Mouse (Mus musculus) left cerebral cortex, postnatal 10 days (tissue): Measurements from ENCODE around the gene Lyl1. TPM values are rescaled to one million over a fixed set of nuclear protein-coding genes. Genes with fewer than 3 reads are reported as not detected.

Experiments
- DNase-seq, 2 experiments: peaks; one replicate each; pipeline ENCODE4 v3.0.0; 2021 to 2022; ENCODE audit warnings: low spot score in 2 of 2, mixed read lengths in 1 of 2; ENCODE audit errors: extremely low spot score in 1 of 2
- intact Hi-C: fragments of 180-260 bp; cut with DNase I; formaldehyde crosslinking; loops from one replicate; pipeline ENCODE4 v1.15.1; 2025
- total RNA-seq, 2 experiments: library from RNA; stranded (reverse); gene quantifications; 2 replicates each; pipeline ENCODE4 v1.2.3; 2021

Gene Lyl1
- total RNA-seq, 2 experiments from 2014 or later, result 4.3 to 4.5 TPM

GRCm38 (mm10) chr8:84698288-84698687 is 3.0 kb upstream of the Lyl1 start:
- no peak for DNase-seq
- intact Hi-C loops, result loop anchor here (2.0 kb wide), 1 partner anchor 113 kb away; no protein-coding TSS in a partner anchor

- intact Hi-C loops, result loop anchor here (2.0 kb wide), 1 partner anchor 112 kb away; no protein-coding TSS in a partner anchor
Observed at GRCm38 (mm10) chr8:84698929-84699401, 2.3 kb upstream of the Lyl1 start.

GRCm38 (mm10) chr8:84699861-84700322 is 1.4 kb upstream of the Lyl1 start:
- peak; percentile 67 to 88 for DNase-seq
- intact Hi-C loops, result loop anchor here (2.0 kb wide), 1 partner anchor 111 kb away; no protein-coding TSS in a partner anchor

More at GRCm38 (mm10) chr8:84698929-84699401, 2.3 kb upstream of the Lyl1 start:
- DNase-seq, result peak in 1 of 2 experiments; percentile 85

- intact Hi-C loops, result no loop called here
- DNase-seq, result peak in 1 of 2 experiments; percentile 26
Observed at GRCm38 (mm10) chr8:84700526-84700925, 731 bp upstream of the Lyl1 start.

- DNase-seq, result peak in 1 of 2 experiments; percentile 32
- intact Hi-C loops, result no loop called here
Observed at GRCm38 (mm10) chr8:84702561-84702960, 1.3 kb downstream of the Lyl1 start.

GRCm38 (mm10) chr8:84702963-84703465 is 1.8 kb downstream of the Lyl1 start:
- intact Hi-C loops, result no loop called here
- DNase-seq, result no peak

- peak in 1 of 2 experiments; percentile 55 for DNase-seq
- intact Hi-C loops, result no loop called here
Observed at GRCm38 (mm10) chr8:84703466-84704249, 2.4 kb downstream of the Lyl1 start.

GRCm38 (mm10) chr8:84704356-84704755 is 3.1 kb downstream of the Lyl1 start:
- intact Hi-C loops, result no loop called here

GRCm38 (mm10) chr8:84704867-84705831 is 3.9 kb downstream of the Lyl1 start:
- intact Hi-C loops, result no loop called here

More at GRCm38 (mm10) chr8:84704356-84704755, 3.1 kb downstream of the Lyl1 start:
- DNase-seq, result peak in 1 of 2 experiments; percentile 90

GRCm38 (mm10) chr8:84705960-84706359 is 4.7 kb downstream of the Lyl1 start:
- intact Hi-C loops, result no loop called here
- no peak for DNase-seq

More at GRCm38 (mm10) chr8:84704867-84705831, 3.9 kb downstream of the Lyl1 start:
- peak in 1 of 2 experiments; percentile 74 for DNase-seq

- peak in 1 of 2 experiments; percentile 61 for DNase-seq
- intact Hi-C loops, result no loop called here
Observed at GRCm38 (mm10) chr8:84706610-84707266, 5.5 kb downstream of the Lyl1 start.

GRCm38 (mm10) chr8:84707267-84707883 is 6.1 kb downstream of the Lyl1 start:
- intact Hi-C loops, result no loop called here
- peak in 1 of 2 experiments; percentile 75 for DNase-seq

GRCm38 (mm10) chr8:84708071-84708541 is 6.8 kb downstream of the Lyl1 start:
- intact Hi-C loops, result loop anchor here (2.0 kb wide), 1 partner anchor 105 kb away; no protein-coding TSS in a partner anchor
- peak in 1 of 2 experiments; percentile 35 for DNase-seq

- intact Hi-C loops, result loop anchor here (2.0 kb wide), 1 partner anchor 104 kb away; no protein-coding TSS in a partner anchor
Observed at GRCm38 (mm10) chr8:84708774-84709475, 7.7 kb downstream of the Lyl1 start.

GRCm38 (mm10) chr8:84709931-84710330 is 8.7 kb downstream of the Lyl1 start:
- DNase-seq, result no peak
- intact Hi-C loops, result loop anchor here (2.0 kb wide), 1 partner anchor 103 kb away; no protein-coding TSS in a partner anchor

More at GRCm38 (mm10) chr8:84708774-84709475, 7.7 kb downstream of the Lyl1 start:
- peak; percentile 83 to 92 for DNase-seq

GRCm38 (mm10) chr8:84711312-84711711 is 10.1 kb downstream of the Lyl1 start:
- intact Hi-C loops, result no loop called here
- no peak for DNase-seq
